Mouse (Mus musculus): ENCODE data around the gene Hbb-bh2. TPM values are rescaled to one million over a fixed set of nuclear protein-coding genes. Genes with fewer than 3 reads are reported as not detected.

Gene Hbb-bh2
- total RNA-seq (2021) = not detected
- not detected in 2 replicates for polyA plus RNA-seq (2012; rRNA removed)
- long read RNA-seq = 0 reads

DNA sequence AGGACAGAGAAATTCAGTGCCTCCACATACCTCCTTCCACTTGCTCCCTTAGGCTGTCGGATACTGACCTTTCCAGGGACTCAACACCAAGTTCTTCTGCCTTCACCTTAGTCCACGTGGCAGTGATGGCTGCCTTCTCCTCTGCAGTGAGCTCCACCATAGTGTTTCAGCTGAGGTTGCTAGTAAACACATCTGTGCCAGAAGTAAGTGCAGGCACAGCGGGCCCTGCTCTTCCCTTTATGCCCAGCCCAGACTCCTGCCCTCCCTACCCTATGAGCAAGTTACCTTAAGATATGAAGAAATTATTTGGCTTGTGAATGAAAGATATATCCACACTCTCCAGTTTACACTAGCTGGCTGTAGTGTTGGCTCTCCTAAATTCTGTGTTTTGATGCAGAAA, at the start of gene Hbb-bh2:
Gene Hbb-bh2 (minus strand): TSS at position 253 of the 400 bp plus-strand sequence.
- no peaks in the 10 kb centered on the region for H3K79me2 ChIP-seq (replicated peaks; ENCODE audit: control insufficient read depth, insufficient read depth, low read length)
- H3K27me3 ChIP-seq (ENCODE audit: control insufficient read depth, insufficient read depth, low read length) = no peaks in the 10 kb centered on the region
- 59% methylated on average over 3 of the region's 3 CpGs for WGBS
- no peaks in the 10 kb centered on the region for H3K4me1 ChIP-seq (ENCODE audit: control insufficient read depth, insufficient read depth, low read length)
- no peak within 1 kb of the TSS for H3K4me3 ChIP-seq
- H3K9ac ChIP-seq (ENCODE audit: low read depth, low read length) = no peak within 1 kb of the TSS
- no peak within 1 kb of the TSS for H3K27ac ChIP-seq
- H3K36me3 ChIP-seq (ENCODE audit: control insufficient read depth, insufficient read depth, low read length) = no peaks in the 10 kb centered on the region
- intact Hi-C loops (cut with DNase I) = no loop called here
- DNase-seq = no peak
- TF ChIP-seq POLR2A (IDR thresholded peaks at IDR 0.05; ENCODE audit: insufficient read depth, low read depth, low read length) (no peak), CTCF (IDR thresholded peaks at IDR 0.05) (no peak), EP300 (IDR thresholded peaks at IDR 0.05; ENCODE audit: insufficient read depth, low read depth, low read length) (no peak)

DNA sequence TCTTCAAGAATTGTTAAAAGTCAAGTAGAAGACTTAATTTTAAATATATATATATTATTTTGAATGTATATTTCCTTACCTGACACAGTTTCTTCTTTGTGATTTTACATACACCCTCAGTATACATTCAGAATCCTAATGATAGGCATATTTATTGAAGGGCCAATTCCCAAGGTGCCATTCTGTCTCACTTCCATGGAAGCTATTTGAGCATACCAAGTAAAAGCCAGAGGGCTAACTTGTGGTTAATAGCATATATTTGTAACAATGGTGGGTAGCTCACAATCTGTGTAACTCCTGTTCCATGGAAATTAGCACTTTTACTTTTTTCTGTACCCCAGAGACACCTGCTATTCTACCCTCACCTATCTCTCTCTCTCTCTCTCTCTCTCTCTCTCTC, 45.8 kb upstream of the Hbb-bh2 start, which contains the start of gene Olfr66:
Gene Olfr66 (minus strand): TSS at position 101 of the 400 bp plus-strand sequence.
- TF ChIP-seq POLR2A (IDR thresholded peaks at IDR 0.05; ENCODE audit: insufficient read depth, low read depth, low read length) (no peak), CTCF (IDR thresholded peaks at IDR 0.05) (no peak), EP300 (IDR thresholded peaks at IDR 0.05; ENCODE audit: insufficient read depth, low read depth, low read length) (no peak)
- H3K4me1 ChIP-seq (ENCODE audit: control insufficient read depth, insufficient read depth, low read length) = no peaks in the 10 kb centered on the region
- no peak within 1 kb of the TSS for H3K4me3 ChIP-seq
- H3K36me3 ChIP-seq (ENCODE audit: control insufficient read depth, insufficient read depth, low read length) = no peaks in the 10 kb centered on the region
- H3K9ac ChIP-seq (ENCODE audit: low read depth, low read length) = no peak within 1 kb of the TSS
- no peaks in the 10 kb centered on the region for H3K79me2 ChIP-seq (replicated peaks; ENCODE audit: control insufficient read depth, insufficient read depth, low read length)
- no peak for DNase-seq
- H3K27me3 ChIP-seq (ENCODE audit: control insufficient read depth, insufficient read depth, low read length) = no peaks in the 10 kb centered on the region
- H3K27ac ChIP-seq = no peak within 1 kb of the TSS
- intact Hi-C loops (cut with DNase I) = no loop called here

DNA sequence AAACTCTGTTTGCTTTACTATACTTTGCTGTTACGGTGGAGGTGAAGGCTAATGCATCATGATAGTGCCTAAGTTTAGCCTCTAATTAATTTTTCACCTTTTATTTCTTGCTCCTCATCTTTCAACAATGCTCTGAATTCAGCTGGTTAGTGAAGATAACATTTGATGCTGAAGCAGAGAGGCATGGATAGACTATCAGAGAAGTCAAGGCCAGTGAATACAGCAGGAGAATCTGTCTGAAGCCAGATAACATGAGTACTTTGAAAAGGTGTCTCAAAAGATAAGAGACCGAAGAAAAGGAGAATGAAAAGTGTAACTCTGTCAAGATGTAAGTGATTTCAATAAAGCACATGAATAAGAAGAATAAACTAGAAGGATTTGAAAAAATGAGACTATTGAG, 36.8 kb upstream of the Hbb-bh2 start:
- H3K9ac ChIP-seq (ENCODE audit: low read depth, low read length) = no peak overlapping the region
- no peaks in the 10 kb centered on the region for H3K4me1 ChIP-seq (ENCODE audit: control insufficient read depth, insufficient read depth, low read length)
- WGBS = 48% methylated on average over 2 of the region's 2 CpGs
- no peaks in the 10 kb centered on the region for H3K36me3 ChIP-seq (ENCODE audit: control insufficient read depth, insufficient read depth, low read length)
- no peak overlapping the region for H3K4me3 ChIP-seq
- intact Hi-C loops (cut with DNase I) = no loop called here
- no peak for TF ChIP-seq EP300 (IDR thresholded peaks at IDR 0.05; ENCODE audit: insufficient read depth, low read depth, low read length)
- TF ChIP-seq POLR2A (IDR thresholded peaks at IDR 0.05; ENCODE audit: insufficient read depth, low read depth, low read length) = no peak
- no peak for TF ChIP-seq CTCF (IDR thresholded peaks at IDR 0.05)
- H3K27me3 ChIP-seq (ENCODE audit: control insufficient read depth, insufficient read depth, low read length) = no peaks in the 10 kb centered on the region
- no peaks in the 10 kb centered on the region for H3K79me2 ChIP-seq (replicated peaks; ENCODE audit: control insufficient read depth, insufficient read depth, low read length)
- no peak for DNase-seq
- H3K27ac ChIP-seq = no peak overlapping the region

DNA sequence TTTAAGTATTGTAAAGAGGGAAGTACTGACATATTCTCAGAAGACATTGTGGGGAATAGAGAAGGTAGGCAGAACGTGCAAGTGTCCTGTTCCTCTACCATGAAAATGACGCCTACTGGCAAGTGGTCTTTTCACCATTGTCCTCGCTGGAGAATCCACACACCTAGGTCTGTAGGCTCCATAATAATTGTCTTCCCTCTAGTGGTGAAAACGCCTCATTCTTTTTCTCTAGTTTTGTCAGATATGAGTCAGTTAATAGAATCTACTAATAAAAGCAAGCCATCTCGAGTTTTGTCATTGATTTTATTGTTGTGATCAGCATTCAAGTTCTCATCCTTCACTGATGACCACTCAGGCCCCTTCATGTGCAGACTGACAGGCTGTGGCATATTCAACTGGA, 34.1 kb upstream of the Hbb-bh2 start:
- Histone ChIP-seq H3K4me1 (ENCODE audit: control insufficient read depth, insufficient read depth, low read length) (no peaks in the 10 kb centered on the region), H3K27ac (no peak overlapping the region), H3K4me3 (no peak overlapping the region), H3K36me3 (ENCODE audit: control insufficient read depth, insufficient read depth, low read length) (no peaks in the 10 kb centered on the region), H3K27me3 (ENCODE audit: control insufficient read depth, insufficient read depth, low read length) (no peaks in the 10 kb centered on the region), H3K79me2 (replicated peaks; ENCODE audit: control insufficient read depth, insufficient read depth, low read length) (no peaks in the 10 kb centered on the region), H3K9ac (ENCODE audit: low read depth, low read length) (no peak overlapping the region)
- DNase-seq = no peak
- WGBS = 40% methylated on average over 5 of the region's 5 CpGs
- intact Hi-C loops (cut with DNase I) = loop anchor here (5.0 kb wide), 1 partner anchor 82 kb away; the partner anchor contains the start of gene Olfr67
- TF ChIP-seq CTCF (IDR thresholded peaks at IDR 0.05) = 0 out of 2 replicates have a peak, but pooled peaks have one; percentile 2
- no peak for TF ChIP-seq POLR2A (IDR thresholded peaks at IDR 0.05; ENCODE audit: insufficient read depth, low read depth, low read length)
- TF ChIP-seq EP300 (IDR thresholded peaks at IDR 0.05; ENCODE audit: insufficient read depth, low read depth, low read length) = no peak

DNA sequence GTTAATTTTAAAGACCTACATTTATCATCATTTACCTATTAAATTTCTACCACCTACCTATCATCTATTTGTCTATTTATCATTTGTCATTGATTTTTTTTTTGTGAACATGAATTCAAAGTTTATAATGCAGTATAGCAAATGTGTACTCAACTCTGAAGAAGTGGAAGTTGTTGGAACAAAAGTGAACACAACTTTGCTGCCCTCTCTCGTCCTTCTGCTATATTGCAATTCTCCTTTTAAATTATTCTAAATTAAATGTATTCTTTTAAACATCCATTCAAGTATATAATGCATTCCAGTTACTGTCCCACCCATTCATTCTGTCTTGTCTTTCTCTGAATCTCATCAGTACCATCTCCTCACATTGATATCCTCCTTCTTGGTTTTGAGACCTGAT, 32.7 kb upstream of the Hbb-bh2 start:
- H3K4me3 ChIP-seq = no peak overlapping the region
- DNase-seq = no peak
- TF ChIP-seq CTCF (IDR thresholded peaks at IDR 0.05) (peak; percentile 60), EP300 (IDR thresholded peaks at IDR 0.05; ENCODE audit: insufficient read depth, low read depth, low read length) (no peak), POLR2A (IDR thresholded peaks at IDR 0.05; ENCODE audit: insufficient read depth, low read depth, low read length) (no peak)
- H3K27ac ChIP-seq = no peak overlapping the region
- H3K27me3 ChIP-seq (ENCODE audit: control insufficient read depth, insufficient read depth, low read length) = no peaks in the 10 kb centered on the region
- no peak overlapping the region for H3K9ac ChIP-seq (ENCODE audit: low read depth, low read length)
- H3K79me2 ChIP-seq (replicated peaks; ENCODE audit: control insufficient read depth, insufficient read depth, low read length) = no peaks in the 10 kb centered on the region
- 0% methylated on average over 1 of the region's 1 CpGs for WGBS
- no peaks in the 10 kb centered on the region for H3K36me3 ChIP-seq (ENCODE audit: control insufficient read depth, insufficient read depth, low read length)
- intact Hi-C loops (cut with DNase I) = loop anchor here (5.0 kb wide), 1 partner anchor 81 kb away; the partner anchor contains the start of gene Olfr67
- no peaks in the 10 kb centered on the region for H3K4me1 ChIP-seq (ENCODE audit: control insufficient read depth, insufficient read depth, low read length)

DNA sequence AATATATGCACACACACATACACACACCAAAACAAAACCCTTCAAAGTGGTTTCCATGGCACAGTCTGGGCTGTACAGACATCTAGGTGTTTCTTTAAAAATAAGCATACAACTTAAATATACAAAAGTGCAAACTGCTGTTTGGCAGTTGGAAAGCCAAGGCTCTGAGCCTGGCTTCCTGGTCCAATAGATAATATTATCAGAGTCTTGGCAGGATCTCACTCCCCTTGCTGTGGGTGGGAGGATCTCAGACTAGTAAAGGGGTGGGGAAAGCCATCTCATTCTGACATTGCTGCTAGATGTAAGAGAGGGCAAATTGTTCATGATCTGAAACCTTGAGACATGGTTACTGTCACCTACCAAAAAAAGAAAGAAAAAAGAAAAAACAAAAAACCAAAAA, 30.3 kb upstream of the Hbb-bh2 start:
- no peaks in the 10 kb centered on the region for H3K4me1 ChIP-seq (ENCODE audit: control insufficient read depth, insufficient read depth, low read length)
- no peak overlapping the region for H3K9ac ChIP-seq (ENCODE audit: low read depth, low read length)
- H3K36me3 ChIP-seq (ENCODE audit: control insufficient read depth, insufficient read depth, low read length) = no peaks in the 10 kb centered on the region
- no peaks in the 10 kb centered on the region for H3K27me3 ChIP-seq (ENCODE audit: control insufficient read depth, insufficient read depth, low read length)
- no peak overlapping the region for H3K27ac ChIP-seq
- no peak overlapping the region for H3K4me3 ChIP-seq
- H3K79me2 ChIP-seq (replicated peaks; ENCODE audit: control insufficient read depth, insufficient read depth, low read length) = no peaks in the 10 kb centered on the region
- no peak for DNase-seq
- no peak for TF ChIP-seq EP300 (IDR thresholded peaks at IDR 0.05; ENCODE audit: insufficient read depth, low read depth, low read length)
- no peak for TF ChIP-seq POLR2A (IDR thresholded peaks at IDR 0.05; ENCODE audit: insufficient read depth, low read depth, low read length)
- no peak for TF ChIP-seq CTCF (IDR thresholded peaks at IDR 0.05)
- intact Hi-C loops (cut with DNase I) = loop anchor here (5.0 kb wide), 1 partner anchor 78 kb away; the partner anchor contains the start of gene Olfr67
